Mouse (Mus musculus) kidney, adult 8-10 months (tissue): Measurements from ENCODE around the gene Isoc2b.

Source experiments
- DNase-seq, 2 experiments: peaks; one replicate each; pipeline ENCODE4 v3.0.0; 2022

Gene Isoc2b

GRCm38 (mm10) chr7:4870133-4870532 lies at the start of gene Isoc2b:
Gene Isoc2b, minus strand, starts transcription at chr7:4870258.
- no peak for DNase-seq

- DNase-seq = no peak
These were observed 49.0 kb upstream of the Isoc2b start for GRCm38 (mm10) chr7:4919096-4919495.

GRCm38 (mm10) chr7:4918681-4919080 lies 48.6 kb upstream of the Isoc2b start:
- DNase-seq = no peak

- DNase-seq = no peak
These were observed 47.4 kb upstream of the Isoc2b start for GRCm38 (mm10) chr7:4917494-4917893.

GRCm38 (mm10) chr7:4915669-4916416 lies 45.8 kb upstream of the Isoc2b start:
- DNase-seq = peak in 1 of 2 experiments; percentile 29

GRCm38 (mm10) chr7:4915007-4915665 lies 45.1 kb upstream of the Isoc2b start, which contains the start of gene Zfp628:
Gene Zfp628, plus strand, starts transcription at chr7:4915217.
- DNase-seq = peak; percentile 88 to 94

- DNase-seq = no peak
These were observed 42.2 kb upstream of the Isoc2b start for GRCm38 (mm10) chr7:4912248-4912647.

GRCm38 (mm10) chr7:4911561-4911960 lies 41.5 kb upstream of the Isoc2b start:
- DNase-seq = peak in 1 of 2 experiments; percentile 57

GRCm38 (mm10) chr7:4906466-4906950 lies 36.5 kb upstream of the Isoc2b start, which contains the start of gene Gm36210:
Gene Gm36210, minus strand, starts transcription at chr7:4906516.
- no peak for DNase-seq

GRCm38 (mm10) chr7:4902404-4902803 lies 32.3 kb upstream of the Isoc2b start:
- DNase-seq = no peak

- DNase-seq = no peak
These were observed 31.1 kb upstream of the Isoc2b start for GRCm38 (mm10) chr7:4901171-4901570.

GRCm38 (mm10) chr7:4900523-4900851 lies 30.4 kb upstream of the Isoc2b start:
- DNase-seq = no peak

GRCm38 (mm10) chr7:4899649-4900522 lies 29.8 kb upstream of the Isoc2b start:
- no peak for DNase-seq

- no peak for DNase-seq
These were observed 29.0 kb upstream of the Isoc2b start for GRCm38 (mm10) chr7:4898851-4899648.

- DNase-seq = no peak
These were observed 25.1 kb upstream of the Isoc2b start for GRCm38 (mm10) chr7:4895186-4895585.

- no peak for DNase-seq
These were observed 16.6 kb upstream of the Isoc2b start for GRCm38 (mm10) chr7:4886680-4887079.

GRCm38 (mm10) chr7:4879036-4879435 lies 9.0 kb upstream of the Isoc2b start:
- peak; percentile 48 to 49 for DNase-seq

GRCm38 (mm10) chr7:4878186-4878585 lies 8.1 kb upstream of the Isoc2b start:
- peak in 1 of 2 experiments; percentile 55 for DNase-seq

GRCm38 (mm10) chr7:4877226-4877625 lies 7.2 kb upstream of the Isoc2b start:
- no peak for DNase-seq

GRCm38 (mm10) chr7:4876753-4877221 lies 6.7 kb upstream of the Isoc2b start, which contains the start of gene Isoc2a:
Gene Isoc2a, plus strand, starts transcription at chr7:4877153.
- DNase-seq = peak; percentile 93 to 96

- DNase-seq = no peak
These were observed 3.4 kb downstream of the Isoc2b start for GRCm38 (mm10) chr7:4866631-4867180.
